Mouse (Mus musculus) v-Abl transformed pro-B cells (cell line): ENCODE results near the gene Slco6c1.

Source experiments
- in situ Hi-C, 2 experiments: fragments of 400-800 bp; cut with MboI; formaldehyde crosslinking; loops; one replicate each; pipeline ENCODE4 v1.15.1; 2025; ENCODE audit not compliant: unreplicated experiment in 2 of 2

The Slco6c1 gene

DNA sequence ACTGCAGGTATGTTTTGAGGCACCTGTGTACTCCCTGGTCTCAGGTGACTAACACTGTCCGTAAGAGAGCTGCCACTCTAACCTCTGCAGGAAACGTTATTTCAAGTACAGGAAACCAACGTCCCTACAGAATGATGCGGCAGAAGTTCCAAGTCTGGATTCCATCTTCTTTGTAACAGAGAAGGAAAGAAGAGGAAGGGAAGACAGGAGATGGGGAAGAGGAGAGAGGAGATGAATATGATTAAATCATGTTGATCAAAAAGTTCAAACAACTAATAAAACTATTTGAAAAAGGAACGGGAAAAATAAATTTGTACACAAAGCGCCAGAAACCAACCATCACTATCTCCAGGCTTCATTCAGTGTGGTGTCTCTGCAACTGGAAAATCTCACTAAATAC is at the start of gene Slco6c1:
Gene Slco6c1 (minus strand): TSS at position 101 of the 400 bp plus-strand sequence.
- in situ Hi-C loops, result no loop called here

GRCm38 (mm10) chr1:97038982-97039381 is 89.1 kb downstream of the Slco6c1 start:
- in situ Hi-C loops, result loop anchor here (10.0 to 25.0 kb wide), 3 partner anchors 656 to 773 kb away; no protein-coding TSS in a partner anchor

GRCm38 (mm10) chr1:97038548-97038947 is 89.6 kb downstream of the Slco6c1 start:
- in situ Hi-C loops, result loop anchor here (10.0 to 25.0 kb wide), 3 partner anchors 656 to 774 kb away; no protein-coding TSS in a partner anchor

GRCm38 (mm10) chr1:97037955-97038354 is 90.1 kb downstream of the Slco6c1 start:
- in situ Hi-C loops, result loop anchor here (10.0 to 25.0 kb wide), 3 partner anchors 657 to 774 kb away; no protein-coding TSS in a partner anchor

- in situ Hi-C loops, result no loop called here
These were observed 106.7 kb downstream of the Slco6c1 start for GRCm38 (mm10) chr1:97021388-97021787.

GRCm38 (mm10) chr1:97019404-97019803 is 108.7 kb downstream of the Slco6c1 start:
- in situ Hi-C loops, result loop anchor here in 1 of 2 experiments (10.0 kb wide), 1 partner anchor 175 kb away; no protein-coding TSS in a partner anchor

DNA sequence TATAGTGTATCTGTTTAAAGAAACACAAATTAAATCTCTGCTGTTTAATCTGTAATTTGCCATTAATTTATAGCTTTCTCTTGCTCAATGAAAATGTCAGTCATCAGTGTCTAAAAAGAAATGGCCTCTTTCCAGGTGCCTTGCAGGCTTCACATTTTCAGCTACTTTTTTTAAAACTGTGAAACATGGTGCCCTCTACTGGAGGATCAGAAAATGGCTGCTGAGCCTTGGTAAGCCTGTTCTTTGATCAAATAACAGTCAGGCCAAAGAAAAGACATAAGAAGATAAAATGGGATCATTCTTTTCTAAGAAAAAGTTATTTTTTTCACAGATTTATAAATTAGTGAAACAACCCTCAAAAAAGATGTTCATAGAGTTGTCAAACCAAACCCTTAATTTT is 109.1 kb downstream of the Slco6c1 start:
- in situ Hi-C loops, result loop anchor here in 1 of 2 experiments (10.0 kb wide), 1 partner anchor 174 kb away; no protein-coding TSS in a partner anchor
